Mouse (Mus musculus) layer of hippocampus, adult 2 months (tissue): ENCODE data around the gene Tm4sf19. TPM values are rescaled to one million over a fixed set of nuclear protein-coding genes. Genes with fewer than 3 reads are reported as not detected.

Source experiments
- DNase-seq, 2 experiments: peaks; one replicate each; pipeline ENCODE4 v3.0.0; 2022; ENCODE audit warnings: low spot score in 2 of 2
- H3K27ac ChIP-seq: fragments of 200-600 bp; 2 replicates; pipeline ENCODE4 v1.8.1; 2022
- H3K4me3 ChIP-seq: fragments of 200-600 bp; 2 replicates; pipeline ENCODE4 v1.8.1; 2022; ENCODE audit warnings: mild to moderate bottlenecking
- CTCF ChIP-seq: fragments of 200-600 bp; conservative IDR thresholded peaks from 2 replicates; pipeline ENCODE4 v1.8.1; 2022; ENCODE audit warnings: antibody characterized with exemption, mild to moderate bottlenecking, moderate library complexity
- total RNA-seq, 2 experiments: library from RNA; stranded (reverse); gene quantifications; 2 replicates each; pipeline ENCODE4 v1.2.3; 2021

Tm4sf19 gene
- total RNA-seq, 2 experiments from 2014 or later = not detected

DNA sequence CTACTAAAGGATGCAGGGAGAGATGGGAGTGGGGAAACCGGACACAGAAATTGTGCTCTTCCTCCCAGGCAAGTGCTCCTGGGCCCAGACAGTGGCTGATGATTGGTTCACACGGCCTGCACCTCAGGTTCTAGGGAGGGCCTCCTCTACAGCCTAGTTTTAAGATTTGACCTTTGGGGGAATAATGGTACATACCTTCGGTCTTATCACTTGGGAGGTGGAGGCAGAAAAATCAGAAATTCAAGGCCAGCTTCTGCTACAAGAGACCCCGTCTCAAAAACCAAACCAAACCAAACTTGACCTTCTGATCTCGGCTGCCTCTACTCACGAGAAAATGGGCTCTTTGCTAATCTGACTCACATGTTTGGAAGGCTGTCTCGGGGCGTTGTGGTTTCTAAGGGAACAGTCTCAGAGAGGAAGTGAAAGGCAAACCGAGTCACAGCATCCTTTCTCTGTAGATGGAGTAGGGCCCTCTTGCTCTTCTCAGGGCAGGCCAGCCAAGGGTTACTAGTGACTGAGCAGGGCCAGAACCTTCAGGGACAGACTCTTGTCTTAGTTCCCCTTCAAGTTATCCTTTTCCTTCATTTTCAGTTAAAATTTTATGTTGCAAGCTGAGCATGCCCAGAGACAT is 1.1 kb downstream of the Tm4sf19 start:
- no peak for TF ChIP-seq CTCF
- DNase-seq = no peak
- Histone ChIP-seq H3K4me3 (no peak overlapping the region), H3K27ac (no peak overlapping the region)

GRCm38 (mm10) chr16:32402818-32403217 is 2.5 kb downstream of the Tm4sf19 start:
- no peak for DNase-seq
- no peak overlapping the region for H3K27ac ChIP-seq
- no peak for TF ChIP-seq CTCF

DNA sequence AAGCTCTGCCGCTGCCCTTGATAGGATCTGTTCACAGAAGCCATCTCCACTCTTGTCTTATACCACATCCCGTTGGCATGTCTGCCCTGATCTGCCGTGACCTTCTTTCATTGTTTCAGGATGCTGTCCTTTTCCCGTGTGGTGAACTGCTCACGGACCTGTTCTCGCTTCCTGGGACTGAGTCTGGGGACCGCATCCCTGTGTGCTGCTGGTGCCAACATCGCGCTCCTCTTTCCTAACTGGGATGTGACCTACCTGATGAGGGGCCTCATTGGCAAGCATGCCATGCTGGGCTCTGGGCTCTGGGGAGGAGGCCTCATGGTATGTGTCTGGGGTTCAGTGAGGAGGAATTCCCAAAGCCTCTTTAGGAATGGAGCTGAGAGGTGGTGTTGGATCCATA is 5.4 kb downstream of the Tm4sf19 start:
- Histone ChIP-seq H3K27ac (no peak overlapping the region), H3K4me3 (no peak overlapping the region)
- no peak for TF ChIP-seq CTCF
- DNase-seq = no peak

More at GRCm38 (mm10) chr16:32402818-32403217, 2.5 kb downstream of the Tm4sf19 start:
- H3K4me3 ChIP-seq = no peak overlapping the region

- TF ChIP-seq CTCF = no peak
- H3K4me3 ChIP-seq = no peak overlapping the region
- H3K27ac ChIP-seq = no peak overlapping the region
- DNase-seq = no peak
These were observed 6.4 kb downstream of the Tm4sf19 start for GRCm38 (mm10) chr16:32406671-32407070.

- H3K4me3 ChIP-seq = no peak overlapping the region
- H3K27ac ChIP-seq = no peak overlapping the region
- no peak for DNase-seq
- no peak for TF ChIP-seq CTCF
These were observed 7.4 kb downstream of the Tm4sf19 start for GRCm38 (mm10) chr16:32407730-32408129.

- no peak overlapping the region for H3K27ac ChIP-seq
- no peak for DNase-seq
- H3K4me3 ChIP-seq = no peak overlapping the region
- TF ChIP-seq CTCF = no peak
These were observed 17.2 kb downstream of the Tm4sf19 start for GRCm38 (mm10) chr16:32417457-32417856.

DNA sequence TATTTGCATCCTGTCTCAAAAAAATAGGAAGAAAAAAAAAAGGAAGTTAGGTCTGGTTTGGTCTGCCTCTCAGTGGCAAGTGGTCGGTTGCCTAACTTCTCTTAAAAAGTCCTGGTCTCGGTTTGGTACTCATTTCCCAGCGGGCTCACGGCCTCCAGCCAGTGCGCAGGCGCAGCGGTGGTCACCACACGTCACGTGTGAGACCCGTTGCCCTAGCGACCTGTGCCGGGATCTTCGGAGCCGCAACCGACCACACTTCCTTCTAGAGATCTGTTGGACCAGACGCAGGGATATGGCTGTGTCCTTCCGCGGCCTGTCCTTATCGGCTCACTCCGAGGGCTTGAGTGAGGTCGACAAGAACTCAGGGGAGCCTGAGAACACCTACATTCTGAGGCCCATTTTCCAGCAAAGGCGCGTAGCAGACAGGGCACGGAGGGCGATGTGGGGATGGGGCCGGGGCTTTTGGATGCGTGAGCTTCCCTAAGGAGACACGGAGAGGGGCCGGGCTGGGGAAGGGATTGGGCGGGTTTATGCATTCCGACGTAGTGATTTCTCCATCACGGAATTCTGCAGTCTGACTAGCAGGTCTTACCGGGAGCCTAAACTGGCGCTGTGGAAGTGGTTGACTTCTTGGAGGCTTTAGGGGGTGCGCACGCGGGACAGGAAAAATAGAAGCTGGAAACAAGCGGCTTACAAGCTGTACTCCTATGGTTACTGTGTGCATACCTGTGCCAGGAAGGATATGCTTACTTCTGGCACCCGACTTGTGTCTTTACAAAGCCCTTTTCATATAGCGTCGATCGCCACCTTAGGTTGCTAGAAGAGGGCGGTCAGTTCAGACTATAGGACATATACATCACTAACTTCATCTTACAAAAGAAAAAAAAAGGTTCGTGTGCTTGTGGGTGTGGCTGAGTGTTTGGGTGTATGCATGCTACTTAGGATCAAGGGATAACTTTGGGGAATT is 19.5 kb downstream of the Tm4sf19 start, which contains the start of gene Tctex1d2:
Gene Tctex1d2, plus strand, starts transcription at position 186 of the 967 bp plus-strand sequence.
- 0 out of 2 replicates have a peak, but pooled peaks have one; percentile 17 for TF ChIP-seq CTCF
- peak; percentile 88 to 93 for DNase-seq
- peak within 1 kb of the TSS; percentile 81 for H3K4me3 ChIP-seq
- peak within 1 kb of the TSS; percentile 90 for H3K27ac ChIP-seq

- TF ChIP-seq CTCF = no peak
- no peak for DNase-seq
These were observed 27.2 kb downstream of the Tm4sf19 start for GRCm38 (mm10) chr16:32427506-32427905.

DNA sequence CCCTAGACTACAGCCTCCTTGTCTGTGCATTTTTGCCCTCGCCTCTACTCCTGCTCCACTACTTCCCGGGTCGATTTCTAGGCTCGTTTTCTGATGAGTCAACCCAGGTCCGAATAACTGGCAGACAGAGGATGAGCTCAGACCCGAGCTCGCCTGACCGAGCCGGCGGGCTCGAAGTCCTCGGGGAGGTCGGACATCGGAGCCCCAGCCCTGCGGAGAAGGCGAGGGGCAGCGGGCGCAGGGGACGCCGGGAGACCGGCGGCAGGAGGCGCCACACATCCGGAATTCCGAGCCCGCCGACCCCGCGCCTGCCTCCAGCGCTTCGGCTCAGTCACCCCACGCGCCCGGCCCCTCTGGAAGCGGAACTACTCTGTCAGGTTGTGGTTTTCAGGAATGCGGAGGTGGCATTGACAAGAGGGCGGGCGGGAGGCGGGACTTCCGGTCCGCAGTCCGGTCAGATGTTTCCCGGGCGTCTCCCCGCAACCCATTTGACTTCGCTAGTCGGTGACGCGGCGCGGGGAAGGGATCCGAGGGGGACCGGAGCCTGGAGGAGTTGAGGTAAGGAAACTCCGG is 30.3 kb downstream of the Tm4sf19 start, which contains the start of gene Pcyt1a:
Gene Pcyt1a, plus strand, starts transcription at position 448 of the 573 bp plus-strand sequence.
- DNase-seq = peak; percentile 87 to 89
- peak; percentile 62 for TF ChIP-seq CTCF
- peak within 1 kb of the TSS; percentile 93 for H3K27ac ChIP-seq
- peak within 1 kb of the TSS; percentile 87 for H3K4me3 ChIP-seq

More at GRCm38 (mm10) chr16:32427506-32427905, 27.2 kb downstream of the Tm4sf19 start:
- Histone ChIP-seq H3K27ac (no peak overlapping the region), H3K4me3 (no peak overlapping the region)

DNA sequence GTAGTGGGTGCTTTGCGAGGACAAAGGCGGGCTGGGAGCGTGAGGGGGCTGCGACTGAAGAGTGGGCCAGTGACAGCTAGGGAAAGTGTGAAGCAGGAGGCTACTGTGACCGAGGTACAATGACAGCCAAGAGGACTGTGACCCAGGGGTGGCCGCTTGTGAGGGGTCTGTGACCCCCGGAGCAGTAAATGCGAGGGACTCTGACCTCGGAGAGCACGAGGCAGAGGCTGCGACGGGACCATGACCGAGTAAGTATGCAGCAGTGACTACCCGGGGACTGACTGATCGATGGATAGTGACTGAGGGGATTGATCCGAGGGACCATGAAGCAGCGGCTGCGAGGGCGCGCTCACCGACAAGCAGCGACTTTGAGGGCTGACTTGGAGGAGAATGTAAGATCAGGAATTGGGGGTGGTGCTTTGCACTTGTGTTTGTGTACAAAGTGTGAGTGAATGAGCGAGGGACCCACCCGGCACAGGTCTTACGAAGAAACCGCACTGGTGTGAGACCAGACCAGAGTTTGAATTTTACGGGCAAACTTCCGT is 30.8 kb downstream of the Tm4sf19 start:
- Histone ChIP-seq H3K4me3 (peak overlapping the region; percentile 87), H3K27ac (peak overlapping the region; percentile 93)
- no peak for DNase-seq
- no peak for TF ChIP-seq CTCF

DNA sequence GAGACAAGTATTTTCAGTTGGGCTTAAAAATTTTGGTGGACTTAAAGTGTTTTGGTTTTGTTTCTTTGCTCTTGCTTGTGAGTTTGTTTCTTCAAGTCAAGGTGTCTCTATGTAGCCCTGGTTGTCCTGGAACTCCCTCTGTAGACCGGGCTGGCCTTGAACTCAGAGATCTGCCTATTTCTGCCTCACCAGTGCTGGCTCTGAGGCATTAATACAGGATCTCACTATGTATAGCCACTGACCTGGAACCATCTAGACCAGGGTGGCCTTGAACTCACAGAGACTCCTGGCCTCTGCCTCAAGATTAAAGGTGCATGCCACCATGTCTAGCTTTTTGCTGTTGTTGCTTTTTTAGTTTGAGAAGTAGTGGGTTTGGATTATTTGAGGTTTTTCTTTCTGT is 31.6 kb downstream of the Tm4sf19 start:
- peak overlapping the region; percentile 87 for H3K4me3 ChIP-seq
- DNase-seq = no peak
- no peak for TF ChIP-seq CTCF
- no peak overlapping the region for H3K27ac ChIP-seq

- no peak for DNase-seq
- H3K27ac ChIP-seq = no peak overlapping the region
- no peak overlapping the region for H3K4me3 ChIP-seq
- no peak for TF ChIP-seq CTCF
These were observed 32.8 kb downstream of the Tm4sf19 start for GRCm38 (mm10) chr16:32433138-32433537.
